Mouse (Mus musculus): ENCODE measurements at regions not wholly inside any gene's neighbourhood (a gene's known extent, or its start where the extent isn't known, plus 50 kb on each side); places are given as distances from the start of the nearest gene placed in this dataset.

GRCm38 (mm10) chr5:112110306-112110969, 141.9 kb downstream of the Cryba4 start:
- TF ChIP-seq CTCF (IDR thresholded peaks at IDR 0.05) (no peak), EP300 (IDR thresholded peaks at IDR 0.05) (no peak)
